Mouse (Mus musculus): ENCODE measurements around the gene Hdac11.

- TF ChIP-seq CTCF (IDR thresholded peaks at IDR 0.05; ENCODE audit: low read depth) (peak; percentile 98), EP300 (IDR thresholded peaks at IDR 0.05; ENCODE audit: low read depth) (no peak)
Measured at GRCm38 (mm10) chr6:91139846-91140245, 16.6 kb upstream of the Hdac11 start.

Data from liver, postnatal 0 days (tissue).